Mouse (Mus musculus): Measurements from ENCODE around the gene Klc2.
A peak's percentile ranks its signal among the peaks of the same experiment; 100 is the strongest.
"Not testable (repeated sequence)": the region's sequence is repeated elsewhere in the genome, so short reads cannot be mapped to it uniquely, and the experiment has no call there.

The Klc2 gene

DNA sequence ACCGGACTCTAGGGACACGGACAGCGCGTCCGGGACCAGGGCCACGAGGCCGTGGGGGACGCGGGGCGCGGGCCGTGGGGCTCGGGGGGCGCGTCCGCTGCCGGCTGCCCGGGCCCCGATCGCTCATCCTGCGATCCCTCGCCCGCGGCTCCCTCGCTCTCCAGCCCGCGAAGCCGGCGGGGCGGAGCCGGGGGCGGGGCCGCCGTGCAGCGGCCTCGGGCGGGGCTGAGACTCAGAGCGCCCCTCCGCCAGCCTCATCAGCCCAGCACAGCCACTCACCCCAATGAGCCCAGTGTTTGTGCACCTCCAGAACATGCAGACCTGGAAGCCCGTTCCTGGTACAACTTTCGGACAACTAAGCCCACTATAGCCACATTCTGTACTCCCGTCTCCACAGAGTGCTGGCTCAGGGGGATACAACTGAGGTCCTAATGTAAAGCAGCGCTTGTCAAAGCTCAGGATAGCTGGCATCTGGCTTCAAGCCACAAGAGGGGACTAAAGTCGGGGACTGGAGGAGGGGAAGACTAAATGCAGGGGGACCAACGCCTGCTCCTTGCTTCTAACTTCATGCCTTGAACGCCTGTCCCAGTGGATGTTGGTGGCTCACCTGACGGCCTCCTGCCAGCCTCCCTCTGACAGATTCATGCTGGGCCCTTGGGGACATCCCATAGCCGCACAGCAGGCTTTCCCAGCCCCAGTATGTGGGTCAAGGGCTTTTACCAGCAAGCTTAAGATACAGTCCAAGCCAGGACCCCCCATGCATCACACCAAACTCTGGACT, 19.8 kb downstream of the Klc2 start, which contains the start of gene Cnih2:
Gene Cnih2, minus strand, starts transcription at position 159 of the 781 bp plus-strand sequence.
- peak; percentile 95 for DNase-seq

DNA sequence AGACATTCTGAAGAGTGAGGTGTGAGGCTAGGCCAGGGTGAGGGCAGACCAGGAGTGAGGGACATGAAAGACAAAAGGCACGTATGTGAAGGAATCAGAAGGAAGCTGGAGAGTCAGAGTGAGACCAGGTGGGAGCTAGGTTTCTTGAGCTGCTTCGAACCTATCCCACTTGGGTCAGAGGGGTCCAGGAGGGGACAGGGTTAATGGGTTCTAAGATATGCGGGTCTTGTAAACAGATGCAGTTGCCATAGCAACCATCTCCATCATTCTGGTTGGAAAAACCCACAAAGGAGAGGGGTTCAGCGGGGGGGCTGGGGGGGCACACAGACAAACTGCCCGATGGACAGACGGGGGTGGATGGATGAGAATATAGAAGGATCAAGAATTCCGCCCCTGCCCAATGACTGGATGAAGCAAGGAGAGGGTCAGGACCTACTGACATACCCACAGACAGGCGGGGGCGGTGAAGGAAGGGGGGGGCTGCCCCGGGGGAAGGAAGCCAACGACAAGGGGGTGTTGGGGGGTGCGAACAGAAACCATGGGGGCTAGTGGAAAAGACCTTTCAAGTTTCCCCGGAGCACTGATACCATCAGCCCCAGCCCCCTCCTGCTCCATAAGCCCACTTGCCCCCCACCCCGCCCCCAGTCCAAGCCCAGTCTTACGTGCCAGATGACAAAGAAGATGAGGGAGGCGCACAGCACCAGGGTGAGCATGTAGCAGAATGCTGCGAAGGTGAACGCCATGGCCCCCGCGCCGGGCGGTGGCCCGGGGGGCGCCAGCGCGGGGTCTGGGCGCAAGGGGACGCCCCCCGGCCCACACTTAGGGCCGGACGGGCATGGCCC, 20.6 kb downstream of the Klc2 start:
- DNase-seq = no peak

DNA sequence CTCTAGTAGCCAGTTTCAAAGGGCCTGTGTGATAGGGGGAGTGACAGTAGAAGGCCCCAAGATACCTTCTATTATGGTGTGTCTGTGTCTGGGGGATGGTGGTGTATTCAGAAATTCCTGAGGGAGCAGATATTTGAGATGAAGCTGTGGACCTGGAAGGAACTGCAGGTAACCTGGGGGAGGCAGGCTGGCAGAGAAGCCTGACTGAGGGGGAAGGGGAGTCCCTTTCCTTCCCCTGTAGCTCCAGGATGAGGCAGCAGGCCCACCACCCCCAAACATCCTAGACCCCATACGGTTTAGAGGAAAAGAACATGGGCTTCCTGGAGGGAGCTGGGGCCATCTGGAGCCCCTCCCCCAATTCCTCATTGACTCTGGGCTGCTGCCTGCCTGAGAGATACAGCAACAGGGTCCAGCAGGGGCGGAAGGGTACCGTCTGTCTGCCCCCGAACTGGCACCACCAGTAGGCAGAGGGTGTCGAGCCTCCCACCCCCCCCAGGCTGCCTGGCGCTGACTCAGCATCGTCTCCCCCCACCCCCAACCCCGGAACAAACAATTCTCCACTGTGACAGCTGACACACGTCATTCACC, 22.4 kb downstream of the Klc2 start:
- DNase-seq = no peak

DNA sequence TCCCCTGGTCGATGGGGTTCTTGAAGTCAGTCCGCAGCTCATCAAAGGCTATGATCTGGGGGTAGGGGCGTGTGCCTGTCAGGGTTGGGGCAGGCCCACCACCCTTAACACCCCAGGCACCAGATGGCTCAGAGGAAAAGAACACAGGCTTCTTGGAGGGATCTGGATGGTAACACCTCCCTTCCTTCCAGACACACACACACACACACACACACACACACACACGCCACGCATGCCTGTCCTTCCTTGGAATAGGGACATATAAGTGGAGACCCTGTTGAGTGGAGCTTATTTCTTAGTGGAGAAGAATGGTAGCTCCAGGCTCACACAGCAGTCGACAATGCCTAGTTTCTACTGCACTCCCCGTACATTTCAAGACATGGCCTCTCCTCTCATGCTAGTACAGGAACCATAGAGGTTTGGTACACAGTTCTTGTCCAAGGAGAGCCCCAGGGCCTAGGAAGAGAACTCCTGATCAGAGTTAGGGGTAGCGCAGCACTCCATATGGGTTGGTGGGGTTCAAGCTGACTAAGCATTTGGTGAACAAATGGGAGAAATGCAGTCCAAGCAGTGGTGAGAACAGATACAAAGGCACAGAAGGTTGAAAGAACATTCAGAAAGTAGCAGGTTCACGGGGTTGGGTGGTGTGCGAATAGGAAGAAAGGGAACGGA, 23.5 kb downstream of the Klc2 start:
- no peak for DNase-seq

DNA sequence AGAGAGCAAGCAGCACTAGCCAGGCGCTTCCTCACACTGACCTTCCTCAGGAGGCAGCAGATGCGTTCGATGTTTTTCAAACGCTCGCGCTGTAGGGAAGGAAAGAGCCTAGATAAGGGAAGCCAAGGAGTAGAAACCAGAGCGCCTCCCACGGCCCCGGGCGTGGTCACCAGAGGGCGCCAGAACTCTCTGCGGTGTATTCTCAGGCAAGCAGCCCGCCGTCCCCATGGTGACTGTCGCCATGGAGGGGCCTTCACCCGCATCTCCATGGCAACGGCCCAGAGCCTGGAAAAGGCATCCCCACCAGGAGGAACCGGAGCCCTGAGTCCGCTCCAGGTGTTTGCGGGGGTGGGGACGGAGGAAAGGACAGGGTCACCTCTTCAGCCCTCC, 24.1 kb downstream of the Klc2 start:
- DNase-seq = peak; percentile 99

DNA sequence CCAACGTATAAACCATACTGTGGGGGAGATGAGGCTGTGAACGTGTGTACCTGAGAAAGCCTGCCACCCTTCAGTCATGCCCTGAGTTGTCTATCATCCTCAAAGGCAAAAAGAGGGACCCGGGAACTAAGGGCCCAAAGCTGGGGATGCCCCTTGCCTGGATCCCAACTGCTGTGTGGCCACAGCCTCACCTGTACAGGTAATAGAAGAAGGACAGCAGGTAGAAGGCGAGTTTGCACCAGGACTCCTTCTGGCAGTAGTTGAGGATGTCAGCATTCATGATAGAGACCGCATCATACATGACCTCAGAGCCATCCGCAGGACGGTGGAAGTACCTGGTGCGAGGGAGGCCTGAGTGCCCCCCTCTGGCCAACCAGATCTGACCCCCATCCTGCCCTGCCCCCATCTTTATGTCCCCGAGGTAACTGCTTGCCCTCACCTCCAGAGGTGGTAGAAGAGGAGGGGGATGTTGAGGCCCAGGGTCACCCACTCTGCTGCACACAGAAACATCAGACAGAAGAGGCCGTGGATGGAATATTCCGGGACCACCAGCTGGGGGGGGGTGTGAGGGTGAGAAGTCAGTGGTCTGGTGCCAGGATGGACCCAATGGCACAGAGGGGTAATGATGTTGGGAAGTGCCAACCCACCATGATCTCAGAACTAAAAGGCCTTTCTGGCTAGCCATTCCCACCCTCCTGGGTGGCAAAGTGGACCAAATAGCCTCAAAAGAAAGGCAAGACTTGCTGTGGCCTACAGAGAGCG, 24.7 kb downstream of the Klc2 start:
- DNase-seq = peak; percentile 94

DNA sequence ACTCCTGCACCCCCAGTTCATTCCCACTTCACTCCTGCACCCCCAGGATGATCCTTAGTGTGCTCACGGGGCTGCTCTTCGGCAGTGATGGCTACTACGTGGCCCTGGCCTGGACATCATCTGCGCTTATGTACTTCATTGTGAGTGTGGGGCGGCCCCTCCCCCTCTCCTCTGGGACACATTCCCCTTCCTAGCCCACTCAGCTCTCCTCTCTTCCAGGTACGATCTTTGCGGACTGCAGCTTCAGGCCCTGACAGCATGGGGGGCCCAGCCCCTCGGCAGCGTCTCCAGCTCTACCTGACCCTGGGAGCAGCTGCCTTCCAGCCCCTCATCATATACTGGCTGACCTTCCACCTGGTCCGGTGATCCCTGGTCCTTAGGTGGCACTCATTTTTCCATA, 26.3 kb downstream of the Klc2 start:
- DNase-seq = peak; percentile 91

DNA sequence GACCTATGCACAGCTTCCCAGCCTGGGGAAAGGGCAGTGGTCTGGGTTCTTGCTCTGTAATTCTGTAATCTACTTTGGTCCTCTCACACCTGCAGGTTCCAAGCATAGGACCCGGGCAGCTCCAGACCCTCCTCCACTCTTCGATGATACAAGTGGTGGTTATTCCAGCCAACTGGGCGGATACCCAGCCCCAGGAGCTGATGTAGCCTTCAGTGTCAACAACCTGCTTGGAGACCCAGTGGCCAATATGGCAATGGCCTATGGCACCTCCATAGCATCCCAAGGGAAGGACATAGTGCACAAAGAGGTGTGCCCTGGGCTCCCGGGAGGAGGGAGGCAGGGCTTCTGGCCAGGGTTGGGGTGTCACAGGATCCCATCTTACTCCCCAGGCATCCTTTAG, 29.0 kb downstream of the Klc2 start:
- peak; percentile 93 for DNase-seq

DNA sequence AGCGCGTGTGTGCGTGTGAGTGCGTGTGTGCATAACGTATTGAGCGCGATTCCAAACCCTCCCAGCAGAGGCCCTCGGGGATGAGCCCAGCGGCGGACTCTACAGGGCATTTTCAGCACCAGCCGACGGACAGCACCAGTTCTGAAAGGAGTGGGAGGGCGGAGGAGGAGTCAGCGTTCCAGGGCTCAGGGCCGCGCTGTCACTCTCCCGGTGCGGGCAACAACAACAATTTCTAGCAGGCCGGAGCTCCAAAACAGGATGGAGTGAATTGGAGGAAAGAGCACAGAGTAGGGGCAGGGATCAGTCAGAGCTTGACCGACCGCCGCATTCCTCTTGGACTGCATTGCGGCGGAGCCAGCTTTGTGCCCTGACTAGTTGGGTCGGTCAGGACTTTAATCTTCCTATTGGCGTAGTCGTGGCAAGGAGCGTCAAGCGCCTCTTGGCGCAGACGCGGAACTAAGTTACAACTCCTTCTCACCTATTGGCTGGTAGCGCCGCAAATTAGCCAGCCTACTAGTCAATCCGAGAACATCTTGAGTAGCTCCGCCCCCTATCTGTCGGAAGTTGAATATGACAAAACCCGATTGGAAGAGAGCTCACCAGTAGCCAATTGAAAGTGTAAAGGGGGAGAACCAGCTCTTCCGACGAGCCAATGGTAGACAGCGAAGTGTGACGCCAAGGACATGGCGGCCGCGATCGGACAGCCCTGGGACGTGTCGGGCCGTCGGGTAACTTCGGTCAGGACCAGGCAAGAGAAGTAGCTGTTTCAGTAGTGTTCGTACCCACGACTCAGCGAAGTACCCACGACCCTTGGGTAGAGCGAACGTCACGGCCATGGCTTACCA, 30.3 kb downstream of the Klc2 start, which contains the start of gene Yif1a:
Gene Yif1a, plus strand, starts transcription at position 655 of the 845 bp plus-strand sequence.
- peak; percentile 100 for DNase-seq

DNA sequence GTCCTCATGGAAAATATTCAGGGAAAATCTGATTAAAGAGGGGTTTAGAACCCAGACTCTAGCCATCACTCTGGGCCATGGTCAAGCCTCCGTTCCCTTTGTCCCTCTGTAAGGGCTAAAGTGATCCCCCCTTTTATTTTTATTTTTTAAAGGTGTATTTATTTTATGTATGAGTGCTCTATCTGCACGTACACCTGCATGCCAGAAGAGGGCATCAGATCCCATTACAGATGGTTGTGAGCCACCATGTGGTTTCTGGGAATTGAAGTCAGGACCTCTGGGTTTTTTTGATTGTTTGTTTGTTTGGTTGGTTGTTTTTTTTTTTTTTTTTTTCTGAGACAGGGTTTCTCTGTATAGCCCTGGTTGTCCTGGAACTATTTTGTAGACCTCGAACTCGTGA, 31.8 kb downstream of the Klc2 start:
- DNase-seq = not testable (repeated sequence)

DNA sequence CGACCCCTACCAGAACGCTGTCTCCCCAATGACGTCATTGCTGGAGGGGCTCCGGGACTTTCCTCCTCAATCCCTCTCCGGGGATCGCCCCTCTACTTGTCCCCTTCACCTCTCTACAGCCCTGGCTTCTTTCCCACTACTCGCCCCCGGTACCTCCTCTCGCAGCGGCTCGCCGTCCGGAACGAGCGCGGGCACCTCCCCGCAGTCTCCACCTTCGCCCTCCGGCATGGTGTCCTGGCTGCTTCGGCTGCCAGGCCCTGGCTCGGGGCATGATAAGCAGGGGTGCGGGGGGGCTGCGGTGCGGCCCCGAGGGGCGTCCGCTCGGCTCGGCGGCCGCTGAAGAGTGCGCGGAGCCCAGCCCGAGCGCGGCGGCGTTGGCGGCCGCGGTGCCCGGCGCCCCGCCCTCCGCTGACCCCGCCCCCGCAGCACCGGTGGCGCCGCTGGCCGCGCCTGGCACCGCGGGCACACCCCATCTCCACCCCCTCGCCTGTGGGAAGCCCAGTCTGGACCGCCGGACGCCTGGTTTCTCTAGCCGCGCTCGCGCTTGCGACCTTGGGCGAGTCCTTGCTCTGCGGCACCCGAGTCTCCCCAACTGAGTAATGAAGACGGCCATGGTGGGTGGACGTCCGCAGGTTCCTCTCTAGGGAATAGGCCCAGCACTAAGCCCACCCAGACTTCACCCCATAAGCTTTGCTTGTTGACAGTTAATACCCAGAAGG, 33.1 kb downstream of the Klc2 start, which contains the start of gene Tmem151a:
Gene Tmem151a, minus strand, starts transcription at position 387 of the 719 bp plus-strand sequence.
- peak; percentile 94 for DNase-seq

DNA sequence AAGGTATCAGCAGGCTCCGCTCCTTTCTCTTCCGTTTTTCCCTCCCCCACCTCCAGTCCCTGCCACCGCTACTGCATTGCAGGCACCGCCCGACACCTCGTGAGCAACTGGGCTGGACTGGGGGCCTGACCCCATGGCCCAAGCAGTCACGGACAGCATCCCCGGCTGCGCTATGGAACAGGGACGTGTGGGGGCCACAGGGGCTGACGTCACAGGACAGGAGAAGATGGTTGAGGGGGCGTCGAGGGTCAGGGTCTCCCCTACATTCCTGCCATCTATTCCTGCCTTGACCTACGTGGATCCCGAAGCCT, 33.6 kb downstream of the Klc2 start:
- peak; percentile 91 for DNase-seq

DNA sequence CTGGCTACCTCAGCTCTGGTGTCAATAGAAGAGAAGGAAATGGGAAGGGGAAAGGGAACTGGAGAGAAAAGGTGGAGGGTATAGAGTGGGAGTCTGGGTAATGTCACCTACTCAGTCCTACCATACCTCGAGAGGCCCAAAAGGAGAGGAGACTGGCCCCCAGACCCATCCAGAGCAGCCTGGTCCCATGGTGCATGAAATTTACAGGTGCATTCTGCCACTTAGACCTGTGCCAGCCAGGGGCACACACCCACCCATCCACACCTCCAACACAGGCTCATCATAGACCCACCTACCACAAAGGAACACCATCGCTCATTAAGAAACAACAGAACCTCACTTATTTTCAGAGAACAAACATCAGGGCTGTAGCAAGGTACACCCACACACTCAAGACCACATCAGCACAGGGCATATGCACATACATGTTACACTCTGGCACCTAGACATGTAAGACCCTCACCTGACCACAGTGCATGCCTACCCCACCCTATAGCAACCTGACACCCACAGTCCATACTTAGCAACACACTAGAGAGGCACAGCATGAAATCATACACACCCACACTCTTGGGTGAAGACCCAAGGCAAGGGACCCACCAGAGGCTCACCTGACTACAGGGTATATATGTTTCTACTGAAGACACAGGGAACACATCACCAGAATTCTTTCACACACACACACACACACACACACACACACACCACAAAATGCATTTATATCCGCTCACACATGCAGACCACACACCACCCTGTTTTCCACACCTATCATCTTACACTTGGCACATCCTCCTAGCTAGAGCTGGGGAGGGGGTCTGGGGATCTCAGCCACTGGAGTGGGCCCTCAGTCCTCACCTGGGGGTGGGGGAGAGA, 34.2 kb downstream of the Klc2 start:
- DNase-seq = no peak

DNA sequence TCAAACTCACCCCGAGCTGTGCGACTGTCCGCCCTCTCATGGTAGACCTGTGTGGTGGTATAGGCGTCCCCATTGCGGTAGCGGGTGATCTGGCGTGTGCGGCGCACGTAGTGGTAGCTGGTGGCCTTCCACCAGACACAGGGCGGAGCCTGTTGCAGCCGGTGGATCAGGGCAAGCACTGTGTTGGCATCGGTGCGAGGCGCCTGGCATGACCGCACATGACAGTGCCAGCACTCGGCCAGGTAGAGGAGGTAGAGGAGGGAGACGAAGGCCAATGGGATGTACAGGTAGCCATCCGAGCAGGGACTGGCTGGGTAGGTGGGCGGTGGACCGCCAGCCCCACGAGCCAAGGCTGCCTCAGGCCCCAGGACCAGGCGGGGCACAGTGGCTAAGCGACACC, 35.8 kb downstream of the Klc2 start:
- DNase-seq = no peak

DNA sequence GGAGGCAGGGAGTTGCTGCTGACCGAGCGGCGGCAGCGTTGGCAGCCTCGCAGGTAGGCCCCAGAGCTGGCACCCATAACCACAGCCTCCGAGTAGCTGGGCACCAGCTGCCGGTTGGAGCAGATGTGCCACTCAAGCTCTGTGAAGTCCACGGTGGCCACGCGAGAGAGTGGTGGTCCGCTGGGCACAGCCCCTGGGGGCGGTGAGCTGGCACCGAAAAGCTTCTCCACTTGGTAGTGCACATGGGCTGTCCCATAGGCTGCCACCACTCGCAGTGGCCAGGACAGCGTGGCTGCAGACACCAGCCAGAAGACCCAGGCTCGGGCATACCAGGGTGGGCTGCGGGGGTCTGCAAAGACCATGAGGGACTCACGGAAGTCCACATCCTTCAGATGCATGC, 36.4 kb downstream of the Klc2 start:
- no peak for DNase-seq

DNA sequence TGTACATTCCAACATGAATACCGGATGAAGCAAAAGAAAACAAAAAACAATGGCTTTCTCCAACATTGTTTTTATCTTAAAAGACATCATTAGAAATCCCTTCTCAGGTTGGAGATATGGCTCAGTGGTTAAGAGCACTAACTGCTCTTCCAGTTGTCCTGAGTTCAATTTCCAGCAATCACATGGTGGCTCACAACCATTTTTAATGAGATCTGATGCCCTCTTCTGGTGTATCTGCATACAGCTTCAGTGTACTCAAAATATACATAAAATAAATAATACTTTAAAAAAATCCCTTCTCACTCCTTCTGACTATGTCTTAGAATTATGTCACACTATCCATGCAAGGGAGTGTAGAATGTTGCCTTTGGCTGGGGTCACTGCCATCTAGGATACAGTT, 39.1 kb downstream of the Klc2 start:
- DNase-seq = no peak

DNA sequence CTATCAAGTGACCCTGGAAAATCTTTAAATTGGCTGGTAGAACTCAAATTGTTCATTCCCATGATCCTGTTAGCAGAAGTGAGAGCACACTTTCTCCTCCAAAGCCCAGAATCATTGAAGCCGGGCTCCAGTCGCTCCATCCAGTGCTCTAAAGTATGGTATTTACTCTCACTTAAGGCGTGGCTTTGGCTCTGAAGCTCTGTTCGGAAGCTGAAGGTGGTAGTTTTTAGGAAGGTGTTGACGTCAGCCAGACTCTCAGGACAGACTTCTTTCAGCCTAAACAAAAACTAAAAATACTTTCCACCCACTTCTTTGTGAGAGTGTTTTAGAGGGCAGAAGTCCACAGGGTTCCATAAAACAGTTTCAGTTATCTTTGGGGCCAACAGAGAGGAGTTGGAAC, 44.8 kb downstream of the Klc2 start:
- DNase-seq = no peak

DNA sequence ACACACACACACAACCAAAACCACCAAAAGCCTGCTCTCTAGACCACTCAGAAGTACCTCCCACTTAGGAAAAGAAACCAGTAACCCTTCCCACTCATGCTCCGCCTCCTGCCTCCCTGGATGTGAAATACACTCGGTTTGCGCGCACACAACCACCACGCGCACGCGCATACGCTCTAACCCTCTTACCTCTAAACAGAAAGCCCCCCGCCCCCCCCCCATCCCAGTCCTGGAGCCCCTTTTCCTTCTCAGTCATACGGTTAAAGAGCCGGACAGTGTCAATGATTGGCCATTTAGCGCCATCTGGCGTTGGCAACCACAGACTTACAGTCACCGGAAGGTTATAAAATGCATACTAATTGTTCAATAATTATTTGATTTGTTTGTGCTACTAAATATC, 45.3 kb downstream of the Klc2 start:
- DNase-seq = peak; percentile 95

DNA sequence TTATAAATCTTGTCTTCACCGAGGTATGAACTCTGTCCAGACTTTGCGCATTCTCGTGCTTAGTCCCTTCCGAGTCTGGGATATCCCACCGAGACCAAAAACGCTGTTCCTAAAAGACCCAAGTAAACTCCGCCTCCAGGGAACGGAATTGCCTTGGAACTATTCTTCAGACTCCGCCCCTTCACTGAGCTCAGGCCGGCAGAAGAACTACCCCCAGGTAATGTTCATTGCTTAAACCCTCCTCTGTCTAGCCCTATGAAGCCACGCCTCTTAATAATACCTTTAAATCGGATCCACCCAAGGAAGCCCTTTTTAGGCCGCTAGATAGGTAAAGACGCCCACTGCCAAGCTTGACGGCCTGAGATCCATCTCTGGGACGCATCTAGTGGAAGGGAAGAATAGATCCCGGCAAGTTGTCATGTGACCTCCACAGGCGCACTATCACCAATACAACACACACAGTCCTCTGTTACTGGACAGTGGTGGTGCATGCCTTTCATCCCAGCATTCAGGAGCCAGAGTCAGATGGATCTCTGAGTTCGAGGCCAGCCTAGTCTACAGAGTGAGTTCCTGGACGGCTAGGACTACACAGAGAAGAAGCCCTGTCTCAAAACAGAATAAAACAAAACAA, 45.9 kb downstream of the Klc2 start:
- DNase-seq = peak; percentile 95
